Mouse (Mus musculus) C2C12 (cell line): ENCODE measurements around the gene Abi3bp.

Source experiments
- CEBPB ChIP-seq: IDR thresholded peaks from one replicate; pipeline ENCODE4 v1.6.1; 2011; ENCODE audit warnings: low read depth, mild to moderate bottlenecking, control low read depth, moderate library complexity
- CTCF ChIP-seq: IDR thresholded peaks from one replicate; pipeline ENCODE4 v1.5.1; 2011; ENCODE audit not compliant: control insufficient read depth, insufficient read depth, insufficient read length
- FOSL1 ChIP-seq: IDR thresholded peaks from one replicate; pipeline ENCODE4 v1.8.0; 2011; ENCODE audit warnings: mild to moderate bottlenecking, low read length; ENCODE audit not compliant: poor library complexity, insufficient read depth, severe bottlenecking
- MAX ChIP-seq: IDR thresholded peaks from one replicate; pipeline ENCODE4 v1.6.1; 2011; ENCODE audit warnings: mild to moderate bottlenecking, control low read depth
- MYOD1 ChIP-seq: IDR thresholded peaks from one replicate; pipeline ENCODE4 v1.6.1; 2011; ENCODE audit warnings: low read depth; ENCODE audit not compliant: control insufficient read depth, insufficient read length
- MYOG ChIP-seq: IDR thresholded peaks from one replicate; pipeline ENCODE4 v1.6.1; 2011; ENCODE audit not compliant: control insufficient read depth, insufficient read length; ENCODE audit errors: extremely low read depth
- USF1 ChIP-seq: IDR thresholded peaks from one replicate; pipeline ENCODE4 v1.6.1; 2011; ENCODE audit warnings: low read depth, mild to moderate bottlenecking, control low read depth, moderate library complexity

- TF ChIP-seq CTCF (no peak), USF1 (no peak), MYOG (no peak), CEBPB (no peak), MYOD1 (no peak), MAX (no peak), FOSL1 (no peak)
Measured at GRCm38 (mm10) chr16:56500441-56500840, 22.8 kb downstream of the Abi3bp start.
